Mouse (Mus musculus) small intestine, adult 2 months (tissue): ENCODE measurements around the gene Mfap4. TPM values are rescaled to one million over a fixed set of nuclear protein-coding genes. Genes with fewer than 3 reads are reported as not detected.

ENCODE experiments used
- H3K27ac ChIP-seq: fragments of 200-500 bp; 2 replicates; pipeline ENCODE4 v1.5.1; 2012; ENCODE audit warnings: low read depth, low read length, control low read depth, inconsistent platforms; ENCODE audit not compliant: insufficient read depth
- H3K27me3 ChIP-seq: fragments of 200-500 bp; 2 replicates; pipeline ENCODE4 v1.6.1; 2012; ENCODE audit warnings: mild to moderate bottlenecking, moderate library complexity, low read length, inconsistent platforms; ENCODE audit not compliant: control insufficient read depth, insufficient read depth
- H3K36me3 ChIP-seq: fragments of 200-500 bp; 2 replicates; pipeline ENCODE4 v1.6.1; 2012; ENCODE audit warnings: mild to moderate bottlenecking, low read length, control low read depth, inconsistent platforms; ENCODE audit not compliant: control insufficient read depth, insufficient read depth
- H3K4me1 ChIP-seq: fragments of 200-500 bp; 2 replicates; pipeline ENCODE4 v1.6.1; 2012; ENCODE audit warnings: low read length, inconsistent platforms, mixed read lengths; ENCODE audit not compliant: control insufficient read depth, insufficient read depth, insufficient read length
- H3K4me3 ChIP-seq: fragments of 200-500 bp; 2 replicates; pipeline ENCODE4 v1.5.1; 2012; ENCODE audit warnings: low read depth, mild to moderate bottlenecking, control low read depth, inconsistent platforms, low read length, moderate library complexity
- CTCF ChIP-seq: fragments of 200-500 bp; IDR thresholded peaks from 2 replicates; pipeline ENCODE4 v1.5.1; 2012; ENCODE audit warnings: low read depth, mild to moderate bottlenecking, control low read depth, inconsistent platforms, low read length, moderate library complexity, mixed read lengths; ENCODE audit not compliant: insufficient replicate concordance, insufficient read length; ENCODE audit errors: extremely low read depth
- POLR2A ChIP-seq: fragments of 200-500 bp; IDR thresholded peaks from 2 replicates; pipeline ENCODE4 v1.6.1; 2012; ENCODE audit warnings: low read depth, mild to moderate bottlenecking, control low read depth, inconsistent platforms, low read length, moderate library complexity
- WGBS: fragments of 180-500 bp; shearing (Covaris S2); methylation state at CpG from one replicate; pipeline ENCODE4 v1.1.7; 2018; 5-methylcytosine and 5-hydroxymethylcytosine counted together
- polyA plus RNA-seq: library from polyadenylated mRNA; depleted of rRNA; stranded (reverse); fragments of >200 nt; gene quantifications from 2 replicates; pipeline ENCODE4 v1.2.3, GENCODE M21; 2012

Gene Mfap4
- polyA plus RNA-seq, 1 experiment: 43.0 TPM

- TF ChIP-seq CTCF (no peak), POLR2A (no peak)
- Histone ChIP-seq H3K27me3 (no peaks in the 10 kb centered on the region), H3K36me3 (no peaks in the 10 kb centered on the region), H3K27ac (no peak overlapping the region), H3K4me1 (no peaks in the 10 kb centered on the region), H3K4me3 (no peak overlapping the region)
- WGBS: 35% methylated on average over 5 of the region's 5 CpGs
Observed at GRCm38 (mm10) chr11:61448041-61448440, 37.2 kb upstream of the Mfap4 start.

- no peaks in the 10 kb centered on the region for H3K4me1 ChIP-seq
- H3K36me3 ChIP-seq: no peaks in the 10 kb centered on the region
- H3K27ac ChIP-seq: no peak overlapping the region
- no peak for TF ChIP-seq CTCF
- no peak for TF ChIP-seq POLR2A
- WGBS: 53% methylated on average over 9 of the region's 9 CpGs
- no peak overlapping the region for H3K4me3 ChIP-seq
- H3K27me3 ChIP-seq: no peaks in the 10 kb centered on the region
Observed at GRCm38 (mm10) chr11:61448599-61449225, 36.5 kb upstream of the Mfap4 start.

- H3K27ac ChIP-seq: no peak overlapping the region
- 76% methylated on average over 24 of the region's 24 CpGs for WGBS
- no peak for TF ChIP-seq CTCF
- no peak for TF ChIP-seq POLR2A
- no peaks in the 10 kb centered on the region for H3K36me3 ChIP-seq
- H3K27me3 ChIP-seq: no peaks in the 10 kb centered on the region
- H3K4me3 ChIP-seq: no peak overlapping the region
- H3K4me1 ChIP-seq: no peaks in the 10 kb centered on the region
Observed at GRCm38 (mm10) chr11:61449499-61450292, 35.5 kb upstream of the Mfap4 start.

GRCm38 (mm10) chr11:61464071-61464470 lies 21.2 kb upstream of the Mfap4 start:
- 64% methylated on average over 2 of the region's 2 CpGs for WGBS
- H3K27ac ChIP-seq: no peak overlapping the region
- no peaks in the 10 kb centered on the region for H3K4me1 ChIP-seq
- no peak overlapping the region for H3K4me3 ChIP-seq
- H3K36me3 ChIP-seq: no peaks in the 10 kb centered on the region
- TF ChIP-seq CTCF: no peak
- no peaks in the 10 kb centered on the region for H3K27me3 ChIP-seq

GRCm38 (mm10) chr11:61465422-61465821 lies 19.8 kb upstream of the Mfap4 start:
- Histone ChIP-seq H3K27me3 (no peaks in the 10 kb centered on the region), H3K36me3 (no peaks in the 10 kb centered on the region), H3K4me3 (no peak overlapping the region), H3K27ac (no peak overlapping the region), H3K4me1 (no peaks in the 10 kb centered on the region)
- no peak for TF ChIP-seq POLR2A
- TF ChIP-seq CTCF: no peak
- 57% methylated on average over 4 of the region's 4 CpGs for WGBS

GRCm38 (mm10) chr11:61468534-61468933 lies 16.7 kb upstream of the Mfap4 start:
- TF ChIP-seq CTCF (no peak), POLR2A (no peak)
- 83% methylated on average over 4 of the region's 4 CpGs for WGBS
- no peak overlapping the region for H3K27ac ChIP-seq
- no peak overlapping the region for H3K4me3 ChIP-seq
- no peaks in the 10 kb centered on the region for H3K4me1 ChIP-seq
- no peaks in the 10 kb centered on the region for H3K27me3 ChIP-seq
- no peaks in the 10 kb centered on the region for H3K36me3 ChIP-seq

- H3K27ac ChIP-seq: no peak overlapping the region
- H3K27me3 ChIP-seq: 0 out of 2 replicates have a peak, but pooled peaks cover 1% of the 10 kb centered on the region
- H3K4me1 ChIP-seq: no peaks in the 10 kb centered on the region
- no peak overlapping the region for H3K4me3 ChIP-seq
- WGBS: 47% methylated on average over 7 of the region's 7 CpGs
- TF ChIP-seq POLR2A (no peak), CTCF (no peak)
- H3K36me3 ChIP-seq: no peaks in the 10 kb centered on the region
Observed at GRCm38 (mm10) chr11:61469317-61469917, 15.8 kb upstream of the Mfap4 start.
